ENCODE assay signal across 22 mouse cellular contexts in genomic region chr14:14852838-14853237, GRCm38 (mm10). TPM values are rescaled to one million over a fixed set of nuclear protein-coding genes. Genes with fewer than 3 reads are reported as not detected.
DNase-seq lines count a peak whose midpoint lies in the region; ATAC-seq lines count a peak whose summit lies in the region.
"Had no signal": no experiment of that assay in that cellular context is flagged by ENCODE, and none has a peak within 500 bp of the region (broad histone marks: within the 10 kb centered on the region; RNA-seq: fewer than 3 reads in every experiment).

No protein-coding gene starts in this region.

- H3K4me3 ChIP-seq in kidney, embryonic 16.5 days (ENCODE audit: low read length) = no peak overlapping the region
- H3K4me3 ChIP-seq: forebrain, embryonic 13.5 days; hindbrain, embryonic 15.5 days; limb, embryonic 10.5 days; liver, embryonic 15.5 days; lung, embryonic 15.5 days; midbrain, embryonic 12.5 days; myocyte; neural tube, embryonic 15.5 days; stomach, embryonic 15.5 days had no signal

- DNase-seq in cerebellum, adult 9-11 months = peak; percentile 36
- no peak for DNase-seq in cerebellum, postnatal 4 days (ENCODE audit: low spot score in 2 of 2)
- no peak for DNase-seq in kidney, adult 18-20 months
- peak; percentile 13 for DNase-seq in 3T3-L1 (ENCODE audit: low read depth, low spot score)
- DNase-seq in urinary bladder, adult 2 months (ENCODE audit: low spot score) = no peak
- DNase-seq: cerebellum, adult 8-10 months; heart, postnatal 4 days; kidney, adult 8-10 months; liver; lung, postnatal 36 days; thymus, postnatal 25 days had no signal

- H3K9me3 ChIP-seq in kidney, embryonic 16.5 days (ENCODE audit: low read length) = no peaks in the 10 kb centered on the region
- H3K9me3 ChIP-seq: forebrain, embryonic 13.5 days; hindbrain, embryonic 15.5 days; limb, embryonic 10.5 days; liver, embryonic 15.5 days; lung, embryonic 15.5 days; midbrain, embryonic 12.5 days; neural tube, embryonic 15.5 days; stomach, embryonic 15.5 days had no signal

- peak; percentile 63; the same call in 1 of the 2 replicates for ATAC-seq in kidney, embryonic 16.5 days (ENCODE audit: low FRiP score, low TSS enrichment)
- 0 out of 2 replicates have a peak, but pooled peaks have one; percentile 47 for ATAC-seq in common myeloid progenitor, adult 5-6 weeks (replicated peaks; ENCODE audit: low read depth, poor library complexity, severe bottlenecking)
- ATAC-seq: forebrain, embryonic 13.5 days had no signal

- no peak overlapping the region for H3K9ac ChIP-seq in kidney, embryonic 16.5 days (replicated peaks; ENCODE audit: low read length)
- H3K9ac ChIP-seq: forebrain, embryonic 13.5 days; hindbrain, embryonic 15.5 days; liver, embryonic 15.5 days; lung, embryonic 15.5 days; midbrain, embryonic 12.5 days; neural tube, embryonic 15.5 days; stomach, embryonic 15.5 days had no signal

- H3K27ac ChIP-seq in kidney, embryonic 16.5 days (ENCODE audit: low read length) = no peak overlapping the region
- H3K27ac ChIP-seq: forebrain, embryonic 13.5 days; hindbrain, embryonic 15.5 days; limb, embryonic 10.5 days; liver, embryonic 15.5 days; lung, embryonic 15.5 days; midbrain, embryonic 12.5 days; neural tube, embryonic 15.5 days; stomach, embryonic 15.5 days had no signal

- no peaks in the 10 kb centered on the region for H3K27me3 ChIP-seq in kidney, embryonic 16.5 days (ENCODE audit: insufficient read depth, low read length)
- H3K27me3 ChIP-seq: forebrain, embryonic 13.5 days; hindbrain, embryonic 15.5 days; liver, embryonic 15.5 days; lung, embryonic 15.5 days; midbrain, embryonic 12.5 days; neural tube, embryonic 15.5 days; stomach, embryonic 15.5 days had no signal

- no peaks in the 10 kb centered on the region for H3K4me1 ChIP-seq in kidney, embryonic 16.5 days (ENCODE audit: insufficient read depth, low read length)
- H3K4me1 ChIP-seq: forebrain, embryonic 13.5 days; hindbrain, embryonic 15.5 days; liver, embryonic 15.5 days; lung, embryonic 15.5 days; midbrain, embryonic 12.5 days; neural tube, embryonic 15.5 days; stomach, embryonic 15.5 days had no signal

- 14% methylated on average over 3 of the region's 3 CpGs for WGBS in kidney, embryonic 16.5 days

- H3K36me3 ChIP-seq in kidney, embryonic 16.5 days (ENCODE audit: insufficient read depth, low read length) = no peaks in the 10 kb centered on the region
- H3K36me3 ChIP-seq: hindbrain, embryonic 15.5 days; limb, embryonic 10.5 days; liver, embryonic 15.5 days; lung, embryonic 15.5 days; midbrain, embryonic 12.5 days; neural tube, embryonic 15.5 days; stomach, embryonic 15.5 days had no signal

- no peak overlapping the region for H3K4me2 ChIP-seq in kidney, embryonic 16.5 days (replicated peaks; ENCODE audit: low read depth, low read length)
- H3K4me2 ChIP-seq: forebrain, embryonic 13.5 days; hindbrain, embryonic 15.5 days; liver, embryonic 15.5 days; lung, embryonic 15.5 days; midbrain, embryonic 12.5 days; neural tube, embryonic 15.5 days; stomach, embryonic 15.5 days had no signal

RNA-seq across cellular contexts. Expression of gene Nek10, which starts 49.6 kb away (rescaled TPM):
- 0.01 TPM in 1 of 2 replicates, not detected in the other for polyA plus RNA-seq in kidney, embryonic 16.5 days (2015; fragmentation: Nextera tagmentation; extraction: Ambion mirVana)
- 0.05 TPM in 1 of 2 replicates, not detected in the other for total RNA-seq in common myeloid progenitor, adult 5-6 weeks (2017)
- polyA plus RNA-seq in urinary bladder, adult 2 months (2012; rRNA removed) = 0.04 TPM in 2 replicates

Comparison
In these comparisons a context has a peak if more than half of its experiments do, and no peak if none do; other contexts are left out.
1. DNase-seq: peak in cerebellum, adult 9-11 months (single experiment) and 3T3-L1 (single experiment); none in cerebellum, postnatal 4 days (0 of 2), kidney, adult 18-20 months (single experiment) and urinary bladder, adult 2 months (single experiment).